Mouse (Mus musculus): ENCODE measurements around the gene Ube2i.
"Not testable (repeated sequence)": the region's sequence is repeated elsewhere in the genome, so short reads cannot be mapped to it uniquely, and the experiment has no call there.

GRCm38 (mm10) chr17:25230014-25230655, 44.3 kb downstream of the Ube2i start:
- TF ChIP-seq CTCF (IDR thresholded peaks at IDR 0.05; ENCODE audit: control insufficient read depth, insufficient read depth, low read length); POLR2A (IDR thresholded peaks at IDR 0.05; ENCODE audit: borderline replicate concordance, control insufficient read depth, low read depth, low read length): not testable (repeated sequence)

Measured in bone marrow, adult 2 months (tissue).